Mouse (Mus musculus) olfactory bulb, adult 2 months (tissue): ENCODE data around the gene Prc1.

Experiments used
- CTCF ChIP-seq: fragments of 200-500 bp; IDR thresholded peaks from 2 replicates; pipeline ENCODE4 v1.5.1; 2012; ENCODE audit warnings: low read depth, mild to moderate bottlenecking, low read length, moderate library complexity; ENCODE audit not compliant: insufficient read depth
- POLR2A ChIP-seq: fragments of 200-500 bp; IDR thresholded peaks from 2 replicates; pipeline ENCODE4 v1.6.1; 2012; ENCODE audit warnings: mild to moderate bottlenecking, low read depth, low read length, moderate library complexity; ENCODE audit not compliant: insufficient read depth

- TF ChIP-seq CTCF (no peak), POLR2A (no peak)
Measured at GRCm38 (mm10) chr7:80285725-80286124, 8.5 kb upstream of the Prc1 start.
